21 mouse cellular contexts compared by ENCODE assay signal in genomic region chr7:81199757-81200156, GRCm38 (mm10). TPM values are rescaled to one million over a fixed set of nuclear protein-coding genes. Genes with fewer than 3 reads are reported as not detected.
DNase-seq lines count a peak whose midpoint lies in the region; ATAC-seq and TF ChIP-seq lines count a peak whose summit lies in the region.
"Had no signal": no experiment of that assay in that cellular context is flagged by ENCODE, and none has a peak within 500 bp of the region (broad histone marks: within the 10 kb centered on the region; RNA-seq: fewer than 3 reads in every experiment).

No protein-coding gene starts in this region.

- DNase-seq in liver, postnatal 0 days, result no peak
- DNase-seq in gastrocnemius, postnatal 36 days, result no peak
- DNase-seq in layer of hippocampus, postnatal 25 days (ENCODE audit: extremely low spot score in 1 of 2, low spot score in 1 of 2), result no peak
- DNase-seq: adrenal gland, adult 2 months; adrenal gland, postnatal 25 days; cerebellum, adult 11 months; cerebellum, adult 9-10 months; embryo, embryonic 11 days; heart, postnatal 36 days had no signal

- ATAC-seq in liver, postnatal 0 days, result no peak
- ATAC-seq in liver, embryonic 12.5 days, result no peak
- peak; percentile 57 to 68 for ATAC-seq in hematopoietic stem cell, adult 5-6 weeks (replicated peaks in 1 of 2; ENCODE audit: insufficient read depth in 1 of 2, low FRiP score in 2 of 2, low TSS enrichment in 1 of 2, low read depth in 1 of 2, poor library complexity in 2 of 2, severe bottlenecking in 2 of 2)
- peak; percentile 55 for ATAC-seq in neutrophil, adult 5-6 weeks (ENCODE audit: extremely low read depth, insufficient number of reproducible peaks, low FRiP score, poor library complexity, severe bottlenecking)
- no peak for ATAC-seq in forebrain, embryonic 16.5 days
- ATAC-seq: forebrain, embryonic 14.5 days; hindbrain, embryonic 16.5 days had no signal

- TF ChIP-seq EP300 in liver, postnatal 0 days (IDR thresholded peaks at IDR 0.05; ENCODE audit: low read depth), result no peak

- no peak for TF ChIP-seq CTCF in liver, postnatal 0 days (IDR thresholded peaks at IDR 0.05; ENCODE audit: low read depth)

- no peak overlapping the region for H3K4me2 ChIP-seq in liver, postnatal 0 days (ENCODE audit: low read depth, low read length)
- H3K4me2 ChIP-seq in liver, embryonic 12.5 days, result no peak overlapping the region
- no peak overlapping the region for H3K4me2 ChIP-seq in forebrain, embryonic 16.5 days (ENCODE audit: low read length)
- H3K4me2 ChIP-seq: embryonic facial prominence, embryonic 15.5 days; heart, embryonic 12.5 days; hindbrain, embryonic 12.5 days had no signal

- intact Hi-C loops in gastrocnemius, postnatal 36 days (cut with DNase I), result no loop called here

- H3K9me3 ChIP-seq in liver, postnatal 0 days (ENCODE audit: low read length), result no peaks in the 10 kb centered on the region
- H3K9me3 ChIP-seq in liver, embryonic 12.5 days (replicated peaks), result no peaks in the 10 kb centered on the region
- H3K9me3 ChIP-seq in forebrain, embryonic 16.5 days (ENCODE audit: control insufficient read depth, low read length), result no peaks in the 10 kb centered on the region
- H3K9me3 ChIP-seq: embryonic facial prominence, embryonic 15.5 days; forebrain, embryonic 10.5 days; heart, embryonic 12.5 days; hindbrain, embryonic 12.5 days had no signal

- no peak overlapping the region for H3K27ac ChIP-seq in liver, postnatal 0 days (ENCODE audit: low read depth)
- H3K27ac ChIP-seq in liver, embryonic 12.5 days, result no peak overlapping the region
- H3K27ac ChIP-seq in forebrain, embryonic 16.5 days (ENCODE audit: low read length), result no peak overlapping the region
- H3K27ac ChIP-seq: embryonic facial prominence, embryonic 15.5 days; forebrain, embryonic 10.5 days; hindbrain, embryonic 12.5 days had no signal

- peaks cover 11% of the 10 kb centered on the region for H3K4me1 ChIP-seq in liver, postnatal 0 days (ENCODE audit: insufficient read depth)
- H3K4me1 ChIP-seq in liver, embryonic 12.5 days, result no peaks in the 10 kb centered on the region; the same call in 1 of the 2 replicates
- no peaks in the 10 kb centered on the region for H3K4me1 ChIP-seq in forebrain, embryonic 16.5 days (replicated peaks; ENCODE audit: control insufficient read depth, insufficient read depth, low read length)

- H3K4me3 ChIP-seq in liver, postnatal 0 days (ENCODE audit: low read depth, low read length), result no peak overlapping the region
- H3K4me3 ChIP-seq in liver, embryonic 12.5 days, result no peak overlapping the region
- no peak overlapping the region for H3K4me3 ChIP-seq in forebrain, embryonic 16.5 days (replicated peaks; ENCODE audit: low read length)
- H3K4me3 ChIP-seq: embryonic facial prominence, embryonic 15.5 days; erythroblast, embryonic 14.5 days; forebrain, embryonic 10.5 days; heart, embryonic 12.5 days; hindbrain, embryonic 12.5 days had no signal

- H3K9ac ChIP-seq in liver, postnatal 0 days (replicated peaks), result 0 out of 2 replicates have a peak overlapping the region, but pooled peaks have one; percentile 11
- H3K9ac ChIP-seq in liver, embryonic 12.5 days, result no peak overlapping the region
- no peak overlapping the region for H3K9ac ChIP-seq in forebrain, embryonic 16.5 days (replicated peaks; ENCODE audit: low read depth, low read length)
- H3K9ac ChIP-seq: embryonic facial prominence, embryonic 15.5 days; heart, embryonic 12.5 days; hindbrain, embryonic 12.5 days had no signal

- H3K27me3 ChIP-seq in liver, postnatal 0 days (ENCODE audit: insufficient read depth, low read length), result no peaks in the 10 kb centered on the region
- no peaks in the 10 kb centered on the region for H3K27me3 ChIP-seq in liver, embryonic 12.5 days (replicated peaks)
- H3K27me3 ChIP-seq in forebrain, embryonic 16.5 days (replicated peaks; ENCODE audit: control insufficient read depth, insufficient read depth, low read length), result no peaks in the 10 kb centered on the region
- H3K27me3 ChIP-seq: CH12.LX; embryonic facial prominence, embryonic 15.5 days; heart, embryonic 12.5 days; hindbrain, embryonic 12.5 days had no signal

- H3K36me3 ChIP-seq in liver, postnatal 0 days (replicated peaks; ENCODE audit: insufficient read depth, low read length), result no peaks in the 10 kb centered on the region
- no peaks in the 10 kb centered on the region for H3K36me3 ChIP-seq in liver, embryonic 12.5 days
- H3K36me3 ChIP-seq in forebrain, embryonic 16.5 days (ENCODE audit: control insufficient read depth, insufficient read depth), result no peaks in the 10 kb centered on the region
- H3K36me3 ChIP-seq: embryonic facial prominence, embryonic 15.5 days; forebrain, embryonic 10.5 days; heart, embryonic 12.5 days; hindbrain, embryonic 12.5 days had no signal

- WGBS in liver, postnatal 0 days (ENCODE audit: insufficient replicate concordance), result 32% methylated on average over 4 of the region's 4 CpGs
- 36% methylated on average over 4 of the region's 4 CpGs for WGBS in liver, embryonic 12.5 days (ENCODE audit: insufficient replicate concordance)
- WGBS in forebrain, embryonic 16.5 days, result 72% methylated on average over 4 of the region's 4 CpGs

RNA-seq across cellular contexts. Expression of gene Pde8a, which starts 13.6 kb away (rescaled TPM):
- 3.1 and 3.4 TPM in 2 replicates for polyA plus RNA-seq in liver, postnatal 0 days (2015; fragmentation: Nextera tagmentation; extraction: Ambion mirVana)
- 1.3 and 2.0 TPM in 2 replicates for polyA plus RNA-seq in liver, embryonic 12.5 days (2016; fragmentation: Nextera tagmentation; extraction: Ambion mirVana)
- total RNA-seq in hematopoietic stem cell, adult 5-6 weeks (2017), result 3.8 and 7.7 TPM in 2 replicates
- 9.5 and 9.8 TPM in 2 replicates for total RNA-seq in neutrophil, adult 5-6 weeks (2017)
- 1 to 10 TPM; 4.7 to 7.0 TPM for total RNA-seq in gastrocnemius, postnatal 36 days (2021)
- 1 to 10 TPM; 7.3 to 7.4 TPM for total RNA-seq in layer of hippocampus, postnatal 25 days (2021)
- polyA plus RNA-seq in forebrain, embryonic 16.5 days (2015; fragmentation: Nextera tagmentation; extraction: Ambion mirVana), result 2.1 and 2.3 TPM in 2 replicates
- polyA plus RNA-seq: erythroblast, embryonic 14.5 days had no signal

Comparison
In these comparisons a context has a peak if more than half of its experiments do, and no peak if none do; other contexts are left out.
1. ATAC-seq: peak in hematopoietic stem cell, adult 5-6 weeks (2 of 2) and neutrophil, adult 5-6 weeks (single experiment); none in liver, postnatal 0 days (single experiment), liver, embryonic 12.5 days (single experiment) and forebrain, embryonic 16.5 days (single experiment).